Mouse (Mus musculus): ENCODE results near the gene S100a2. TPM values are rescaled to one million over a fixed set of nuclear protein-coding genes. Genes with fewer than 3 reads are reported as not detected.

Gene S100a2
- total RNA-seq, 2 experiments from 2014 or later = not detected

GRCm38 (mm10) chr3:90613461-90614147 is 23.6 kb downstream of the S100a2 start:
- intact Hi-C loops (cut with DNase I) = loop anchor here (2.0 kb wide), 1 partner anchor 123 kb away; the partner anchor contains the start of gene Snapin
- no peak for DNase-seq

GRCm38 (mm10) chr3:90614148-90614530 is 24.1 kb downstream of the S100a2 start:
- DNase-seq = no peak
- intact Hi-C loops (cut with DNase I) = loop anchor here (2.0 kb wide), 1 partner anchor 123 kb away; the partner anchor contains the start of gene Snapin

- intact Hi-C loops (cut with DNase I) = loop anchor here (1.0 to 5.0 kb wide), 4 partner anchors 29 to 124 kb away; partner anchors contain the start of gene Snapin
- DNase-seq = no peak
Measured at GRCm38 (mm10) chr3:90614611-90615251, 24.7 kb downstream of the S100a2 start.

GRCm38 (mm10) chr3:90615415-90615814 is 25.4 kb downstream of the S100a2 start:
- DNase-seq = peak; percentile 84 to 89
- intact Hi-C loops (cut with DNase I) = loop anchor here (1.0 to 5.0 kb wide), 4 partner anchors 30 to 125 kb away; partner anchors contain the start of gene Snapin

- intact Hi-C loops (cut with DNase I) = loop anchor here (1.0 to 5.0 kb wide), 4 partner anchors 31 to 125 kb away; partner anchors contain the start of gene Snapin
- no peak for DNase-seq
Measured at GRCm38 (mm10) chr3:90615911-90616310, 25.9 kb downstream of the S100a2 start.

GRCm38 (mm10) chr3:90617586-90617985 is 27.5 kb downstream of the S100a2 start:
- intact Hi-C loops (cut with DNase I) = loop anchor here (5.0 kb wide), 1 partner anchor 75 kb away; no protein-coding TSS in a partner anchor
- no peak for DNase-seq

- intact Hi-C loops (cut with DNase I) = no loop called here
- no peak for DNase-seq
Measured at GRCm38 (mm10) chr3:90621552-90621951, 31.5 kb downstream of the S100a2 start.

- intact Hi-C loops (cut with DNase I) = no loop called here
- peak; percentile 86 to 88 for DNase-seq
Measured at GRCm38 (mm10) chr3:90623435-90624071, 33.5 kb downstream of the S100a2 start.

- intact Hi-C loops (cut with DNase I) = no loop called here
- DNase-seq = no peak
Measured at GRCm38 (mm10) chr3:90625496-90625895, 35.4 kb downstream of the S100a2 start.

- DNase-seq = no peak
- intact Hi-C loops (cut with DNase I) = no loop called here
Measured at GRCm38 (mm10) chr3:90626266-90627021, 36.4 kb downstream of the S100a2 start.

GRCm38 (mm10) chr3:90627366-90627765 is 37.3 kb downstream of the S100a2 start:
- intact Hi-C loops (cut with DNase I) = no loop called here
- no peak for DNase-seq

- DNase-seq = peak; percentile 29 to 33
- intact Hi-C loops (cut with DNase I) = no loop called here
Measured at GRCm38 (mm10) chr3:90627807-90628206, 37.8 kb downstream of the S100a2 start.

- intact Hi-C loops (cut with DNase I) = no loop called here
- DNase-seq = no peak
Measured at GRCm38 (mm10) chr3:90629298-90629697, 39.3 kb downstream of the S100a2 start.

- DNase-seq = no peak
- intact Hi-C loops (cut with DNase I) = no loop called here
Measured at GRCm38 (mm10) chr3:90631984-90632383, 41.9 kb downstream of the S100a2 start.

- intact Hi-C loops (cut with DNase I) = no loop called here
- DNase-seq = no peak
Measured at GRCm38 (mm10) chr3:90638511-90639275, 48.6 kb downstream of the S100a2 start.

GRCm38 (mm10) chr3:90639511-90640154 is 49.6 kb downstream of the S100a2 start:
- DNase-seq = peak in 1 of 2 experiments; percentile 33
- intact Hi-C loops (cut with DNase I) = no loop called here

GRCm38 (mm10) chr3:90640981-90641380 is 50.9 kb downstream of the S100a2 start:
- intact Hi-C loops (cut with DNase I) = no loop called here
- DNase-seq = no peak
